Mouse (Mus musculus): ENCODE data around the gene Kif27.

GRCm38 (mm10) chr13:58295582-58295981 is 63.3 kb downstream of the Kif27 start:
- TF ChIP-seq CTCF (IDR thresholded peaks at IDR 0.05; ENCODE audit: low read depth, low read length) = no peak
- no peak for TF ChIP-seq POLR2A (IDR thresholded peaks at IDR 0.05; ENCODE audit: insufficient read depth, low read length)
